Mouse (Mus musculus): ENCODE data around the gene Ube2g1.
"Not testable (repeated sequence)": the region's sequence is repeated elsewhere in the genome, so short reads cannot be mapped to it uniquely, and the experiment has no call there.

Ube2g1 gene

DNA sequence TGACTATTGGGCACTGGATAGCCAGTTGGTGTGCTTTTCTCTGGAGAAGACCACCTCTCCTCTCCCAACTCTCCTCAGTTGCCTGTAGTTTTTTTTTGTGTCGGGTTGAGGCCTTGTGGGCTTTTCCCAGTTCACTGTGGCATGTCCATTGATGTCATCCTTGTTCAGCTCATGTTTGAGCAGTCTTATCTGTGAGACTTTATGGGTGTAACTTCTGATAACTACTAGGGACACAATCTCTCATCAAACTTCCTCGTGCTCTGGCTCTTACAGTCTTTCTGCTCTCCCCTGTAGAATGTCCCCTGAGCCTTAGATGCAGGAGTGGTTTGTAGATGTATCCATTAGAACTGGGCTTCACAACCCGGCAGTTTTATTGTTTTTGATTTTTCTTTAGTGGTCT is 87.9 kb downstream of the Ube2g1 start:
- DNase-seq: no peak

GRCm38 (mm10) chr11:72696368-72696971 is 89.4 kb downstream of the Ube2g1 start:
- no peak for DNase-seq

DNA sequence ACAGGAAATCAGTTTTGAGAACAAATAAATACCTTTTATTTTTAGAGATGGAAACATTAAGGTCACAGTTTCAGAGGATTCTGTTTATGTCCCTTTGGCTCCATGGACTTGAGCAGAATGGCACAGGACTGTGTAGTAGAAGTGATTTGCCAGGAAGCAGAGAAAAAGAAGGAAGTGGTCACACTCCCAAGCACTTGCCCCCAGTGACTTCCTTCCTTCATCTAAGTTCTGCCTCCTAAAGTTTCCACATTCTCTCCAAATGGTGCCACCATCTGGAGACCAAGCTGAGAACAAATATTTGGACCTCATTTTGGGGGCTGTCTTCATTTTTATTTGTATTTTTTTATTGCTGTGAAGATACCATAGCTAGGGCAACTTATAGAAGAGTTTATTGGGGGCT is 90.2 kb downstream of the Ube2g1 start:
- DNase-seq: no peak

- DNase-seq: not testable (repeated sequence)
Measured at GRCm38 (mm10) chr11:72705111-72705510, 98.0 kb downstream of the Ube2g1 start.

DNA sequence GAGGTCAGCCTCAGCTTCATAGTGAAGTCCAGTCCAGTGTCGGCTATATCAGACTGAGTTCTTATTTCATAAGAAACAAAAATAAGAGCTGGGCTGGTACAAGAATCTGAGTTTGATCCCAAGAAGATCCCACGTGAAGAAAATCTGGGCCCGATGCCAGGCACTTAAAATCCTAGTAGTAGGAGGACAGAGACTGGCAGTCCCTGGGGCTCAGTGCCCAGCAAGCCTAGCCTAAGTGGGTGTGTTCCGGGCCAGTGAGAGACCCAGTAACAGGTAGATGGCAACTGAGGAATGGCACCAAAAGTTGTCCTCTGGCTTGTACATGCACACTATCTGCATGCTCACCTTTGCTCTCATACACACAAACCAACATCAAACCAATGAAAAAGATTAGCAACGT is 105.6 kb downstream of the Ube2g1 start:
- peak in 1 of 2 experiments; percentile 53 for DNase-seq

DNA sequence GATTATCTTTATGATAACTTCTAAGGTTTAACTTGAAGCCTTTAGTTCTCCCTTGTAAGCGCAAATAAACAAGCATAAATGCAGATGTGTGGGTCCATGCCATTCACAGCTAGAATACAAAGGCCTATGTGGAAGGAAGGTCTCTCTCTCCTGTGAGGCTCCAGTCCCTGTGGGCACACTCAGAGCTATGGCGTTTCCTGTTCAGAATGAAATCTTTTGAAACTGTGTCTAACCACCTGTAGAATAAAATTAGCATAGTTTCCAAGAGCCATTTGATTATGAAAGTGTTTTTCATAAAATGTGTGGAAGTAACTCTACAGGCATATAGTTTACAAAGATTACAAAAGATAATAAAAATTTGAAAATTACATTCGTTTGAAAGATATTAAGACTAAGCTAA is 111.1 kb downstream of the Ube2g1 start:
- DNase-seq: no peak

GRCm38 (mm10) chr11:72723165-72723564 is 116.1 kb downstream of the Ube2g1 start:
- DNase-seq: no peak

GRCm38 (mm10) chr11:72723871-72724270 is 116.8 kb downstream of the Ube2g1 start:
- peak in 1 of 2 experiments; percentile 27 for DNase-seq

DNA sequence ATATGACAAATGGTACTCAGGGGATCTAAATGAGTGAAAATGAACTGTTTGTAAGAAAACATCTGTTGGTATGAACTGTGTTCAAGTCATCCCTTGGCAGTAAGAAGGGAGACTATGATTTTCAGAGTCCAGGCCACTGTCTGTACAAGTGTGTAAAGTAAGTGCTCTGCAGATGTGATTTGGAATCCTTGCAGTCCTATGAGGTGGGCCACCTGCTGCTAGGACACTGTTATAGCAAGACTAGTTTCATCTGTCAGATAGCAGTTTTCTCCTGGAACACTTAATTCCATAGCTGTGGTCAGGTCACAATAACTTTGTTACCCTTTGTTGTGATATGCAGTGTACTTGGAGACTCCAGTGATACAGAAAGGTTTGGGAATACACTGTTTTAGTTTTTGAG is 118.9 kb downstream of the Ube2g1 start:
- DNase-seq: peak; percentile 13 to 39

DNA sequence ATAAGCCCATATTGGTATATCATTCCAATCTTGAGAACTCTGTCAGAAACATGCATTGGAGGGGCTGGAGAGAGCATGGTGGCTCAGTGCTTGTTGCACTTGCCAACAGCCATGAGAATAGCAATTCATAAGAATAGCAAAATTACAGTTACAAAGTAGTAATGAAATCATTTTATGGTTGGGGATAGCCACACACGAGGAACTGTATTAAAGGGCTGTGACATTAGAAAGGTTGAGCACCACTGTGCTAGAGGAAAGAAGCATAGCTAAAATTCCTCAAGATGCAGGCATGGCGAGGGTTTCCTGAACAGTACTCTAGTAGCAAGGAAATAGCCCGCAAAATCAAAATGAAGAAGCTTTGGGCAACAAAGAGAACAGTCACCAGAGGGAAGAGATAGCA is 126.7 kb downstream of the Ube2g1 start:
- no peak for DNase-seq

GRCm38 (mm10) chr11:72734840-72735518 is 127.9 kb downstream of the Ube2g1 start:
- DNase-seq: peak in 1 of 2 experiments; percentile 21

- no peak for DNase-seq
Measured at GRCm38 (mm10) chr11:72735519-72735860, 128.4 kb downstream of the Ube2g1 start.
